Mouse (Mus musculus) heart, adult 2 months (tissue): ENCODE measurements around the gene Hexim2.

Experiments used
- CTCF ChIP-seq: fragments of 200-600 bp; IDR thresholded peaks from 2 replicates; pipeline ENCODE4 v1.8.1; 2022; ENCODE audit warnings: antibody characterized with exemption, mild to moderate bottlenecking, moderate library complexity
- EP300 ChIP-seq: fragments of 200-500 bp; IDR thresholded peaks from 2 replicates; pipeline ENCODE4 v1.6.1; 2011; ENCODE audit warnings: low read depth, low read length, control low read depth; ENCODE audit not compliant: insufficient read depth
- POLR2A ChIP-seq: fragments of 200-500 bp; IDR thresholded peaks from 2 replicates; pipeline ENCODE4 v1.6.1; 2011; ENCODE audit warnings: mild to moderate bottlenecking, low read depth, low read length, control low read depth; ENCODE audit not compliant: insufficient read depth

GRCm38 (mm10) chr11:103111881-103112551, 20.2 kb upstream of the Hexim2 start:
- TF ChIP-seq CTCF, result no peak
- TF ChIP-seq POLR2A, result peak; percentile 16
- no peak for TF ChIP-seq EP300
